ENCODE assay signal across 8 mouse cellular contexts in genomic region chr15:83100332-83100662, GRCm38 (mm10). TPM values are rescaled to one million over a fixed set of nuclear protein-coding genes. Genes with fewer than 3 reads are reported as not detected.
DNase-seq lines count a peak whose midpoint lies in the region; ATAC-seq and TF ChIP-seq lines count a peak whose summit lies in the region.

No protein-coding gene starts in this region.

- no peaks in the 10 kb centered on the region for H3K27me3 ChIP-seq in heart, adult 2 months (ENCODE audit: control insufficient read depth, insufficient read depth, low read length)
- H3K27me3 ChIP-seq in thymus, adult 2 months (ENCODE audit: control insufficient read depth, insufficient read depth, low read length), result no peaks in the 10 kb centered on the region
- H3K27me3 ChIP-seq in liver, embryonic 12.5 days (replicated peaks), result peaks cover 20% of the 10 kb centered on the region

- H3K4me1 ChIP-seq in heart, adult 2 months (ENCODE audit: control insufficient read depth, insufficient read depth, low read length), result peaks cover 3% of the 10 kb centered on the region
- peaks cover 11% of the 10 kb centered on the region for H3K4me1 ChIP-seq in thymus, adult 2 months (replicated peaks; ENCODE audit: control insufficient read depth, insufficient read depth, low read length)
- H3K4me1 ChIP-seq in liver, embryonic 12.5 days, result peaks cover 19% of the 10 kb centered on the region

- ATAC-seq in liver, embryonic 12.5 days, result no peak
- no peak; the same call in 1 of the 2 replicates for ATAC-seq in erythroid progenitor cell, adult 5-6 weeks (replicated peaks; ENCODE audit: low FRiP score, poor library complexity, severe bottlenecking)

- peak overlapping the region; percentile 94 for H3K4me2 ChIP-seq in liver, embryonic 12.5 days

- no peak for TF ChIP-seq EP300 in heart, adult 2 months (IDR thresholded peaks at IDR 0.05; ENCODE audit: insufficient read depth, low read depth, low read length)

- DNase-seq in heart, adult 2 months, result no peak
- DNase-seq in heart, postnatal 25 days (ENCODE audit: low spot score), result no peak
- DNase-seq in thymus, adult 2 months, result no peak
- no peak for DNase-seq in thymus, postnatal 10 days (ENCODE audit: low spot score in 2 of 2)
- no peak for DNase-seq in layer of hippocampus, postnatal 14 days (ENCODE audit: low spot score in 2 of 2)
- DNase-seq in gastrocnemius, postnatal 4 days (ENCODE audit: low spot score in 2 of 2), result no peak

- H3K4me3 ChIP-seq in heart, adult 2 months, result peak overlapping the region; percentile 61
- peak overlapping the region; percentile 85 for H3K4me3 ChIP-seq in thymus, adult 2 months (ENCODE audit: control insufficient read depth, insufficient read depth, low read length)
- H3K4me3 ChIP-seq in liver, embryonic 12.5 days, result peak overlapping the region; percentile 68

- 0% methylated on average over 8 of the region's 8 CpGs for WGBS in heart, adult 2 months
- WGBS in thymus, adult 2 months, result under 1% methylated on average over 8 of the region's 8 CpGs
- under 1% methylated on average over 8 of the region's 8 CpGs for WGBS in liver, embryonic 12.5 days (ENCODE audit: insufficient replicate concordance)

- no peaks in the 10 kb centered on the region for H3K79me2 ChIP-seq in heart, adult 2 months (replicated peaks; ENCODE audit: control insufficient read depth, insufficient read depth, low read length)

- peak overlapping the region; percentile 91 for H3K27ac ChIP-seq in heart, adult 2 months
- H3K27ac ChIP-seq in thymus, adult 2 months (ENCODE audit: control insufficient read depth, insufficient read depth, low read length), result no peak overlapping the region
- H3K27ac ChIP-seq in liver, embryonic 12.5 days, result peak overlapping the region; percentile 65; the same call in 1 of the 2 replicates

- intact Hi-C loops in heart, adult 2 months (cut with DNase I), result no loop called here
- intact Hi-C loops in heart, postnatal 25 days (cut with DNase I), result no loop called here

- no peak; the same call in 1 of the 2 replicates for TF ChIP-seq POLR2A in heart, adult 2 months (IDR thresholded peaks at IDR 0.05; ENCODE audit: insufficient read depth, low read depth, low read length)
- TF ChIP-seq POLR2A in thymus, adult 2 months (IDR thresholded peaks at IDR 0.05; ENCODE audit: control insufficient read depth, extremely low read depth, insufficient read depth, low read length, poor library complexity), result no peak

- no peak for TF ChIP-seq CTCF in heart, adult 2 months (IDR thresholded peaks at IDR 0.05)
- TF ChIP-seq CTCF in thymus, adult 2 months (IDR thresholded peaks at IDR 0.05; ENCODE audit: borderline replicate concordance, control insufficient read depth, extremely low read depth, insufficient read depth, low read length, poor library complexity), result 0 out of 2 replicates have a peak, but pooled peaks have one; percentile 34

- H3K36me3 ChIP-seq in heart, adult 2 months (ENCODE audit: control insufficient read depth, insufficient read depth, low read length), result no peaks in the 10 kb centered on the region
- H3K36me3 ChIP-seq in thymus, adult 2 months (ENCODE audit: control insufficient read depth, insufficient read depth, low read length), result no peaks in the 10 kb centered on the region
- H3K36me3 ChIP-seq in liver, embryonic 12.5 days, result peaks cover 2% of the 10 kb centered on the region; the same call in 1 of the 2 replicates

- no peaks in the 10 kb centered on the region for H3K9me3 ChIP-seq in liver, embryonic 12.5 days (replicated peaks)

- peak overlapping the region; percentile 85 for H3K9ac ChIP-seq in heart, adult 2 months (ENCODE audit: low read depth, low read length)
- H3K9ac ChIP-seq in liver, embryonic 12.5 days, result peak overlapping the region; percentile 81

RNA-seq across cellular contexts. Expression of gene Serhl, which starts 11.0 kb away (rescaled TPM):
- 10 to 100 TPM; 36.8 to 41.0 TPM for total RNA-seq in heart, adult 2 months (2021)
- 82.7 and 90.2 TPM in 2 replicates for polyA plus RNA-seq in heart, adult 2 months (2012; rRNA removed)
- 10 to 100 TPM; 40.5 to 44.8 TPM for total RNA-seq in heart, postnatal 25 days (2021)
- polyA plus RNA-seq in thymus, adult 2 months (2012; rRNA removed), result 64.9 and 82.9 TPM in 2 replicates
- polyA plus RNA-seq in liver, embryonic 12.5 days (2016; fragmentation: Nextera tagmentation; extraction: Ambion mirVana), result 24.5 and 28.0 TPM in 2 replicates
- total RNA-seq in erythroid progenitor cell, adult 5-6 weeks (2015; ENCODE audit: low replicate concordance), result 21.8 and 33.2 TPM in 2 replicates
- 3.0 and 5.9 TPM in 2 replicates for total RNA-seq in erythroid progenitor cell, adult 5-6 weeks (2017; ENCODE audit: low replicate concordance)
- total RNA-seq in layer of hippocampus, postnatal 14 days (2021), result 10 to 100 TPM in 1 of 2 experiments, 1 to 10 TPM in 1; 9.0 to 15.0 TPM
- total RNA-seq in gastrocnemius, postnatal 4 days (2021), result 10 to 100 TPM; 33.4 to 41.0 TPM

RNA-seq across cellular contexts. Expression of gene Rrp7a, which starts 22.3 kb away (rescaled TPM):
- 10 to 100 TPM; 39.9 to 40.9 TPM for total RNA-seq in heart, adult 2 months (2021)
- 60.0 and 62.0 TPM in 2 replicates for polyA plus RNA-seq in heart, adult 2 months (2012; rRNA removed)
- total RNA-seq in heart, postnatal 25 days (2021), result 10 to 100 TPM; 40.3 to 41.9 TPM
- polyA plus RNA-seq in thymus, adult 2 months (2012; rRNA removed), result 168 and 179 TPM in 2 replicates
- 36.5 and 42.3 TPM in 2 replicates for polyA plus RNA-seq in liver, embryonic 12.5 days (2016; fragmentation: Nextera tagmentation; extraction: Ambion mirVana)
- total RNA-seq in erythroid progenitor cell, adult 5-6 weeks (2015; ENCODE audit: low replicate concordance), result 12.6 and 16.9 TPM in 2 replicates
- total RNA-seq in erythroid progenitor cell, adult 5-6 weeks (2017; ENCODE audit: low replicate concordance), result 12.3 and 31.9 TPM in 2 replicates
- total RNA-seq in layer of hippocampus, postnatal 14 days (2021), result 100 to 1,000 TPM; 128 to 133 TPM
- 10 to 100 TPM; 50.3 to 53.5 TPM for total RNA-seq in gastrocnemius, postnatal 4 days (2021)

RNA-seq across cellular contexts. Expression of gene Poldip3, which starts 48.9 kb away (rescaled TPM):
- 10 to 100 TPM; 23.6 to 24.7 TPM for total RNA-seq in heart, adult 2 months (2021)
- 20.0 and 27.0 TPM in 2 replicates for polyA plus RNA-seq in heart, adult 2 months (2012; rRNA removed)
- 10 to 100 TPM; 27.3 to 29.8 TPM for total RNA-seq in heart, postnatal 25 days (2021)
- 108 and 123 TPM in 2 replicates for polyA plus RNA-seq in thymus, adult 2 months (2012; rRNA removed)
- 83.0 and 86.7 TPM in 2 replicates for polyA plus RNA-seq in liver, embryonic 12.5 days (2016; fragmentation: Nextera tagmentation; extraction: Ambion mirVana)
- total RNA-seq in erythroid progenitor cell, adult 5-6 weeks (2015; ENCODE audit: low replicate concordance), result 39.6 and 46.5 TPM in 2 replicates
- 66.7 and 92.9 TPM in 2 replicates for total RNA-seq in erythroid progenitor cell, adult 5-6 weeks (2017; ENCODE audit: low replicate concordance)
- total RNA-seq in layer of hippocampus, postnatal 14 days (2021), result 10 to 100 TPM; 85.8 to 87.6 TPM
- total RNA-seq in gastrocnemius, postnatal 4 days (2021), result 10 to 100 TPM; 62.8 to 67.3 TPM
